Mouse (Mus musculus) CH12.LX (cell line): ENCODE data around the gene Map3k20. TPM values are rescaled to one million over a fixed set of nuclear protein-coding genes. Genes with fewer than 3 reads are reported as not detected.

Source experiments
- DNase-seq: peaks from one replicate; pipeline ENCODE4 v3.0.0-alpha.2; 2013; ENCODE audit errors: extremely low read depth
- H3K27ac ChIP-seq: 2 replicates; pipeline ENCODE4 v1.5.1; 2012; ENCODE audit warnings: low read depth, mild to moderate bottlenecking, control low read depth, moderate library complexity; ENCODE audit not compliant: insufficient read depth
- H3K27me3 ChIP-seq: replicated peaks from 2 replicates; pipeline ENCODE3; 2012; ENCODE audit warnings: inconsistent platforms
- H3K36me3 ChIP-seq, 2 experiments: replicated peaks in 1 of 2; 2 replicates each; pipeline versions ENCODE3 to v1.6.1; 2012; ENCODE audit warnings: inconsistent platforms in 1 of 2, low read length in 1 of 2, mild to moderate bottlenecking in 1 of 2, mixed read lengths in 1 of 2, moderate library complexity in 1 of 2; ENCODE audit not compliant: control insufficient read depth in 1 of 2, insufficient read depth in 1 of 2
- H3K4me1 ChIP-seq, 2 experiments: 2 replicates each; pipeline ENCODE4 v1.6.1; 2012; ENCODE audit warnings: inconsistent platforms in 1 of 2, moderate library complexity in 1 of 2; ENCODE audit not compliant: insufficient read depth in 2 of 2, control insufficient read depth in 1 of 2
- H3K4me2 ChIP-seq: 2 replicates; pipeline ENCODE4 v1.6.1; 2012; ENCODE audit warnings: low read depth, mild to moderate bottlenecking, control low read depth; ENCODE audit not compliant: poor library complexity, insufficient read depth, severe bottlenecking
- H3K4me3 ChIP-seq, 3 experiments: fragments of 150-350 bp in 1 of 3; sonication (generic) in 1 of 3; replicated peaks in 1 of 3; 2 replicates each; pipeline versions ENCODE3 to v1.5.1; 2011 to 2012; ENCODE audit warnings: low read depth in 2 of 3, low read length in 2 of 3, mild to moderate bottlenecking in 2 of 3, moderate library complexity in 2 of 3, control low read depth in 1 of 3, improper control_type of control experiment in 1 of 3, inconsistent platforms in 1 of 3, mixed read lengths in 1 of 3; ENCODE audit not compliant: poor library complexity in 1 of 3
- H3K79me2 ChIP-seq: replicated peaks from 2 replicates; pipeline ENCODE4 v1.6.1; 2012; ENCODE audit warnings: mild to moderate bottlenecking, moderate library complexity; ENCODE audit not compliant: control insufficient read depth, poor library complexity, insufficient read depth, severe bottlenecking; ENCODE audit errors: extremely low read depth
- H3K9ac ChIP-seq: 2 replicates; pipeline ENCODE4 v1.6.1; 2012; ENCODE audit warnings: low read depth, mild to moderate bottlenecking, control low read depth, moderate library complexity; ENCODE audit not compliant: insufficient read depth
- H3K9me3 ChIP-seq: replicated peaks from 2 replicates; pipeline ENCODE3; 2012; ENCODE audit warnings: low read length, inconsistent platforms, mixed read lengths
- BHLHE40 ChIP-seq: IDR thresholded peaks from 2 replicates; pipeline ENCODE4 v1.6.1; 2011; ENCODE audit warnings: mild to moderate bottlenecking, low read depth, low read length, improper control_type of control experiment
- CTCF ChIP-seq, 2 experiments: IDR thresholded peaks in 1 of 2; conservative IDR thresholded peaks in 1 of 2; 2 replicates each; pipeline ENCODE4 v1.5.1; 2011 to 2012; ENCODE audit warnings: low read depth in 2 of 2, low read length in 2 of 2, improper control_type of control experiment in 1 of 2, inconsistent platforms in 1 of 2, mild to moderate bottlenecking in 1 of 2, moderate library complexity in 1 of 2
- ELF1 ChIP-seq: IDR thresholded peaks from 2 replicates; pipeline ENCODE4 v1.6.1; 2014; ENCODE audit warnings: low read depth, mild to moderate bottlenecking, inconsistent platforms, low read length, improper control_type of control experiment
- EP300 ChIP-seq: IDR thresholded peaks from 2 replicates; pipeline ENCODE4 v1.6.1; 2011; ENCODE audit warnings: low read length, improper control_type of control experiment
- GABPA ChIP-seq: IDR thresholded peaks from 2 replicates; pipeline ENCODE4 v1.6.1; 2012; ENCODE audit warnings: low read depth, low read length, improper control_type of control experiment, inconsistent platforms; ENCODE audit not compliant: insufficient replicate concordance
- HCFC1 ChIP-seq: IDR thresholded peaks from 2 replicates; pipeline ENCODE4 v1.6.1; 2012; ENCODE audit warnings: low read depth, mild to moderate bottlenecking, inconsistent platforms, low read length, improper control_type of control experiment
- JUN ChIP-seq: IDR thresholded peaks from 2 replicates; pipeline ENCODE4 v1.6.1; 2011; ENCODE audit warnings: low read depth, mild to moderate bottlenecking, low read length, improper control_type of control experiment, moderate library complexity; ENCODE audit not compliant: insufficient read depth
- JUND ChIP-seq: conservative IDR thresholded peaks from 2 replicates; pipeline ENCODE4 v1.6.1; 2011; ENCODE audit warnings: low read depth, low read length, improper control_type of control experiment
- MAFK ChIP-seq: IDR thresholded peaks from 2 replicates; pipeline ENCODE4 v1.6.1; 2011; ENCODE audit warnings: low read length, improper control_type of control experiment; ENCODE audit not compliant: insufficient replicate concordance
- MAZ ChIP-seq: IDR thresholded peaks from 2 replicates; pipeline ENCODE4 v1.6.1; 2012; ENCODE audit warnings: low read depth, mild to moderate bottlenecking, inconsistent platforms, low read length, improper control_type of control experiment, moderate library complexity
- MEF2A ChIP-seq: IDR thresholded peaks from 2 replicates; pipeline ENCODE4 v1.6.1; 2014; ENCODE audit warnings: low read depth, mild to moderate bottlenecking, inconsistent platforms, low read length, improper control_type of control experiment, borderline replicate concordance
- MXI1 ChIP-seq: IDR thresholded peaks from 2 replicates; pipeline ENCODE4 v1.6.1; 2011; ENCODE audit warnings: mild to moderate bottlenecking, low read depth, low read length, improper control_type of control experiment
- NELFE ChIP-seq: IDR thresholded peaks from 2 replicates; pipeline ENCODE4 v1.6.1; 2011; ENCODE audit warnings: low read depth, low read length, improper control_type of control experiment
- NRF1 ChIP-seq: IDR thresholded peaks from 2 replicates; pipeline ENCODE4 v1.6.1; 2014; ENCODE audit warnings: low read depth, mild to moderate bottlenecking, inconsistent platforms, low read length, improper control_type of control experiment, moderate library complexity
- PAX5 ChIP-seq: IDR thresholded peaks from 2 replicates; pipeline ENCODE4 v1.6.1; 2012; ENCODE audit warnings: low read length, inconsistent platforms, mixed read lengths
- POLR2AphosphoS2 ChIP-seq: IDR thresholded peaks from 2 replicates; pipeline ENCODE4 v1.6.1; 2011; ENCODE audit warnings: low read depth, low read length, improper control_type of control experiment
- RAD21 ChIP-seq: IDR thresholded peaks from 2 replicates; pipeline ENCODE4 v1.6.1; 2011; ENCODE audit warnings: low read depth, mild to moderate bottlenecking, low read length, improper control_type of control experiment, moderate library complexity
- RCOR1 ChIP-seq: conservative IDR thresholded peaks from 2 replicates; pipeline ENCODE4 v1.6.1; 2012; ENCODE audit warnings: low read depth, mild to moderate bottlenecking, inconsistent platforms, low read length, improper control_type of control experiment
- SIN3A ChIP-seq: IDR thresholded peaks from 2 replicates; pipeline ENCODE4 v1.6.1; 2012; ENCODE audit warnings: low read length, improper control_type of control experiment, inconsistent platforms
- SMC3 ChIP-seq: IDR thresholded peaks from 2 replicates; pipeline ENCODE4 v1.6.1; 2011; ENCODE audit warnings: low read depth, low read length, improper control_type of control experiment
- TBP ChIP-seq: conservative IDR thresholded peaks from 2 replicates; pipeline ENCODE4 v1.6.1; 2011; ENCODE audit warnings: low read depth, low read length, improper control_type of control experiment
- TCF12 ChIP-seq: IDR thresholded peaks from 2 replicates; pipeline ENCODE4 v1.6.1; 2014; ENCODE audit warnings: low read depth, mild to moderate bottlenecking, inconsistent platforms, low read length, improper control_type of control experiment
- ZKSCAN1 ChIP-seq: IDR thresholded peaks from 2 replicates; pipeline ENCODE4 v1.6.1; 2012; ENCODE audit warnings: low read depth, inconsistent platforms, low read length, improper control_type of control experiment, borderline replicate concordance
- ZMIZ1 ChIP-seq: IDR thresholded peaks from 2 replicates; pipeline ENCODE4 v1.6.1; 2012; ENCODE audit warnings: low read depth, mild to moderate bottlenecking, inconsistent platforms, low read length, improper control_type of control experiment
- dilution Hi-C: fragments of 300-500 bp; cut with MboI; formaldehyde crosslinking; loops from 2 replicates; pipeline ENCODE4 v1.14.3; 2020; ENCODE audit warnings: low sequenced_read_pairs; ENCODE audit not compliant: extremely low pct_unique_long_range_greater_than_20kb, extremely low pct_ligation_motif_present
- in situ Hi-C: fragments of 300-500 bp; cut with MboI; formaldehyde crosslinking; loops from 3 replicates; pipeline ENCODE4 v1.14.3; 2019; ENCODE audit warnings: low sequenced_read_pairs, low pct_ligation_motif_present, low pct_unique_long_range_greater_than_20kb, mixed read lengths
- polyA plus RNA-seq: library from polyadenylated mRNA; unstranded; fragments of >175 nt; gene quantifications from 2 replicates; pipeline ENCODE4 v1.2.1, GENCODE M21; 2012; ENCODE audit warnings: low read depth; ENCODE audit not compliant: insufficient read length
- total RNA-seq, 2 experiments: library from RNA; depleted of rRNA; stranded (reverse); fragments of 300-350 nt in 1 of 2; fragments of >200 nt in 1 of 2; gene quantifications; 2 replicates each; pipeline ENCODE4 v1.2.3; 2012 to 2014

The Map3k20 gene
- total and polyA plus RNA-seq, 3 experiments, result 4.1 to 6.6 (median 6.1) TPM

DNA sequence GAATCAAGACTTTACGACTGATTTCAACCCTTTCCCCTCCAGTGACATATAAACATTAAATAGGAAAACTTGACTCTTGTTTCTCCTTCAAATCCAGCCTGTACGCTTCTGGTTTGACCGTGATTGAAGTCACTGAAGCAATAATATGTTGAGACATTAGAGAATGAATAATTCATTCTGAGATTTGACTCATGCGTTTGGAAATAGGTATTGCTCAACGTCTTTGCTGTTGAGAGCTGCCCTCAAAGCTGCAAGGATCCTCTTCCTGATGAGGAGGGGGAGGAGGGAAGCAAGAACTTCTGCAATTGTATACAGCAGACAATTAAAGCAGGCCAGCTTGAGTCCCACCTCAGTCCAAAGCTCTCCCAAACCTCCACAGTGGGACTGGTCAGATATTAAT, 81.1 kb downstream of the Map3k20 start:
- H3K4me3 ChIP-seq, result no peak overlapping the region
- no peaks in the 10 kb centered on the region for H3K9me3 ChIP-seq
- TF ChIP-seq SIN3A (no peak), RCOR1 (no peak), PAX5 (no peak), HCFC1 (no peak), JUND (no peak), ZMIZ1 (no peak), BHLHE40 (no peak), NELFE (no peak), CTCF (conservative IDR thresholded peaks at IDR 0.05 in 1 of 2, IDR thresholded peaks at IDR 0.05 in 1 of 2; ENCODE audit: low read depth in 2 of 2, low read length in 2 of 2) (no peak), EP300 (no peak), MEF2A (no peak), ELF1 (no peak), MAFK (no peak), RAD21 (no peak), MXI1 (no peak), NRF1 (no peak), TBP (no peak), GABPA (no peak)
- in situ Hi-C loops (no loop called here), dilution Hi-C loops (no loop called here)
- DNase-seq, result no peak
- H3K4me1 ChIP-seq, result no peaks in the 10 kb centered on the region
- H3K79me2 ChIP-seq, result no peaks in the 10 kb centered on the region
- H3K36me3 ChIP-seq, result peaks cover 4 to 20% of the 10 kb centered on the region in 2 experiments
- no peak overlapping the region for H3K4me2 ChIP-seq
- no peak overlapping the region for H3K9ac ChIP-seq
- no peak overlapping the region for H3K27ac ChIP-seq
- H3K27me3 ChIP-seq, result no peaks in the 10 kb centered on the region

DNA sequence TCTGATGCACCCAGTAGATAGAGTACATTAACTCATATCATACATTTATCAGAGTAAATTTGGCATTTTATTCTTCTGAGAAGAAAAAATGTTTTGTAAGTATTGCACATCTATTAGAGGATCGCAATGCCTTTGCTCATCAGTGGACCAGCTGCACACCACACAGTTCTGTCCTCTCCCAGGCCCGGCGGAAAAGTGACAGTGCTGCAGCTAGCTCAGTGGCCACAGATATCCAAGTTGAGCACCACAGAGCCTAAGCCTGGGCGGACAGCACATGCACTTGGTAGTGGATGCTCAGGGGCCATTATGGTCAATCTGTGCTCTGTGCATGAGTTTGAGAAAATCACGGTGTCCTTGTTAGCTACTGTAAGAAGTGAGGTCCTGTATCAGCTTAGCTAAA, 82.4 kb downstream of the Map3k20 start:
- H3K4me2 ChIP-seq, result no peak overlapping the region
- TF ChIP-seq SMC3 (no peak), PAX5 (no peak), SIN3A (no peak), POLR2AphosphoS2 (no peak), NRF1 (no peak), MAZ (no peak), TCF12 (no peak), CTCF (conservative IDR thresholded peaks at IDR 0.05 in 1 of 2, IDR thresholded peaks at IDR 0.05 in 1 of 2; ENCODE audit: low read depth in 2 of 2, low read length in 2 of 2) (no peak), ZKSCAN1 (no peak), JUN (no peak), BHLHE40 (no peak)
- TF ChIP-seq, all 38 proteins: peak for 0
- DNase-seq, result no peak
- Histone ChIP-seq H3K79me2 (no peaks in the 10 kb centered on the region), H3K27ac (no peak overlapping the region), H3K4me1 (no peaks in the 10 kb centered on the region), H3K4me3 (no peak overlapping the region), H3K27me3 (no peaks in the 10 kb centered on the region), H3K9ac (no peak overlapping the region), H3K9me3 (no peaks in the 10 kb centered on the region), H3K36me3 (peaks cover 10 to 32% of the 10 kb centered on the region in 2 experiments)
- in situ Hi-C loops, result no loop called here
- dilution Hi-C loops, result no loop called here
